Mouse (Mus musculus) megakaryocyte, embryonic 14.5 days (primary cell): ENCODE results near the gene Cd79b. TPM values are rescaled to one million over a fixed set of nuclear protein-coding genes. Genes with fewer than 3 reads are reported as not detected.
A peak's percentile ranks its signal among the peaks of the same experiment; 100 is the strongest.

Source experiments
- H3K27me3 ChIP-seq: replicated peaks from 2 replicates; pipeline ENCODE3; 2012; ENCODE audit warnings: inconsistent platforms
- H3K36me3 ChIP-seq: replicated peaks from 2 replicates; pipeline ENCODE3; 2012; ENCODE audit warnings: low read length, inconsistent platforms, mixed read lengths
- H3K4me1 ChIP-seq: 2 replicates; pipeline ENCODE4 v1.6.1; 2012; ENCODE audit warnings: inconsistent platforms
- H3K4me3 ChIP-seq: replicated peaks from 2 replicates; pipeline ENCODE3; 2012; ENCODE audit warnings: moderate library complexity, mild to moderate bottlenecking, inconsistent platforms
- H3K9me3 ChIP-seq: 2 replicates; pipeline ENCODE4 v1.6.1; 2012; ENCODE audit warnings: inconsistent platforms
- FLI1 ChIP-seq: IDR thresholded peaks from 2 replicates; pipeline ENCODE4 v1.6.1; 2012; ENCODE audit warnings: low read length, inconsistent platforms, mixed read lengths
- GATA1 ChIP-seq: IDR thresholded peaks from 3 replicates; pipeline ENCODE4 v1.6.1; 2012; ENCODE audit warnings: mixed read lengths, low read length, inconsistent platforms, borderline replicate concordance
- polyA plus RNA-seq: library from polyadenylated mRNA; stranded (reverse); fragments of >175 nt; gene quantifications from 2 replicates; pipeline ENCODE4 v1.2.3, GENCODE M21; 2012; ENCODE audit warnings: low replicate concordance; ENCODE audit not compliant: insufficient read depth

Cd79b gene
- polyA plus RNA-seq, result 1.1 TPM in 1 of 2 replicates, not detected in the other

DNA sequence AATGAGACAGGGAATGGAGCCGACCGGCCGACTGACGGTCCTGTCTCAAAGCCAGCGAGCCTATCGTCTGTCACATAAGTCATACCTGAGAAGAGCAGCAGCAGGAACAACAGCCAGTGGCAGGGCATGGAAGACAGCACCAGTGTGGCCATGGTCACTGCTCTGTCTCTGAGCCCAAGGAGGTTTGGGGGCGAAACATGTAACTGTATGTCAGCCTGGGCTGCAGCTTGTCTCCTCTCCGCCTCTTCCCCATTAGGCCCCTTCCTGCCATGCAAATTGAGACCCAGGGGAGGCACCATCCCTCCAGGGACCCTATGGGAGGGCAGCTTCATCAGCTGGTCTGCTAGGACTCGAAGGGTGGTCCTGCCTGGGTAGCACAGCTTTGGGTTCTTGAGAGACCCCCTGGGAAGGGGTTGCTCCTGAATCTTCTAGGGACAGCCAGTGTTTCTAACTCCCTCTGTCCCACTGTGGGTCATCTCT, at the start of gene Cd79b:
TSS of gene Cd79b (minus strand) at position 430 of the 480 bp plus-strand sequence.
- TF ChIP-seq GATA1 (no peak), FLI1 (no peak)
- H3K36me3 ChIP-seq, result no peaks in the 10 kb centered on the region
- peak within 1 kb of the TSS; percentile 86 for H3K4me3 ChIP-seq
- peaks cover 26% of the 10 kb centered on the region for H3K4me1 ChIP-seq
- H3K9me3 ChIP-seq, result no peaks in the 10 kb centered on the region
- H3K27me3 ChIP-seq, result peaks cover 71% of the 10 kb centered on the region

DNA sequence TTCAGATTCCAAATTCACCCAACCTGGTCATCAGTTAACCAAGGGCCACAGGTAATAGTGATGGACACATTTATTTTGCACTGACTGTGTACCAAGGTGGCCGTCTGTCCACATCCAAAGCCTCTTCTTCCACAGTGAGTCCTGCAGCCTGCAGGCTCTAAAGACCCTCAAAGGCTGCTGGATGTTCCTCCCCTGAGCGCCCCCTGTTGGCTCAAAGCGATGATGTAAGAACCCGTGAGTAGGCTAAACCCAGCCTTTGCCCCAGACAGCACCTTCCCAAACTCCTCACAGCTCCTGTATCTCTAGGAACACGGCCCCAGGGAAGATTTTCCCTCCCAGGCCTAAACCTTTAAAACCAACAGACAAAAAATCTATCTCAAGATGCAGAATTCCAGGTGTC, 44.8 kb upstream of the Cd79b start:
- no peaks in the 10 kb centered on the region for H3K36me3 ChIP-seq
- no peak overlapping the region for H3K4me3 ChIP-seq
- TF ChIP-seq FLI1, result no peak
- no peak for TF ChIP-seq GATA1
- peaks cover 79% of the 10 kb centered on the region for H3K27me3 ChIP-seq
- peaks cover 23% of the 10 kb centered on the region for H3K4me1 ChIP-seq
- H3K9me3 ChIP-seq, result no peaks in the 10 kb centered on the region

DNA sequence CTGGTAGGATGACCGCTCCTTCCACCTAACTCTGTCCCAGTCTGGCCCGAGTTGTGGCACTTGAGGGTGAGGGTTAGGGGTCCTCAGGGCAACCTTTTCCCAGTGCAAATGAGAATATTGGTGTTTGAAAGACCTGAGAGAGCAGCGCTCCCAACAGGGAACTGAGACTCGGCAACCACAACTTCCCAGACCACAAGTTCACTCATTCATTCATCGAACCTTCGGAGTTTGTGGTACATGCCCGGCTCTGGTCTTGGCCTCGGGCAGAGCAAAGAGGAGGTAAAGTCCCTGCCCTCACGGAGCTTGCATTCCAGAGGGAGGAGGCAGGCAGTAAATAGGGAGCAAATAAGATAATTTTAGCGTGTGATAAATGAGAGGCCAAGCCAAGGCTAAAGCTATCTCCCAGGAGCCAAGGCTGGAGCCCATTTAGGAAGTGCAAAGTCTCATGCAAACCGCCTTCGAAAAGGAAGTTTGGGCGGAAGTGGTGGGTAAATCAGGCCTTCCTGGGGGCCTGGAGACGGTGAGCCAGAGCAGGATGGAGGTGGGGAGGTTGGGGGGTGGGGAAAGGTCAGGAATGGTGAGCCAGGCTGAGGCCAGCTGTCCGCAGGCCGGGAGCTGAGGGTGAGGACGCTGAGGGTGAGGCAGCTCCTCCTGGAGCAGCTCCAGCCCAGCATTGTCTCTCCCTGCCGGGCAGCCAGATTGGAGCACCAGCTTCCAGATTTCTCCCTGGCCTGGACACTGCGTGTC, 41.0 kb upstream of the Cd79b start:
- Histone ChIP-seq H3K27me3 (peaks cover 78% of the 10 kb centered on the region), H3K36me3 (no peaks in the 10 kb centered on the region), H3K9me3 (no peaks in the 10 kb centered on the region), H3K4me3 (peak overlapping the region; percentile 38), H3K4me1 (peaks cover 39% of the 10 kb centered on the region)
- TF ChIP-seq FLI1, result no peak
- TF ChIP-seq GATA1, result no peak

DNA sequence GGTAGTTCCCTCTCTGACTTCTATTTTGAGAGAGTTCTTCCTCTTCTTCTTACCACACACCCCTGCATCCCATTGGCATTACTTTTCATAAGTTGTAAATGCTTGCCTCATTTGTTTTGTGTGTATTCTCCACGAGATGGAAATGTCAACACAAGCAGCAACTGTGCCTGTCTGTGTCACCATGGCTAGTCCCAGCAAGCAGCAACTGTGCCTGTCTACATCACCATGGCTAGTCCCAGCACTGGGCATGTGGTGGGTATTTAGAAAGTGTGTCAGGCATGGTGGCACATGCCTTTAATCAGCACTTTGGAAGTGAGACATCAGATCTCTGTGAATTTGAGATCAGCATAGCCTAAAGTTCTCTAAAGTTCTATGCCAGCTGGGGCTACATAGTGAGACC, 39.6 kb upstream of the Cd79b start:
- Histone ChIP-seq H3K4me3 (no peak overlapping the region), H3K27me3 (peaks cover 84% of the 10 kb centered on the region), H3K9me3 (no peaks in the 10 kb centered on the region), H3K36me3 (no peaks in the 10 kb centered on the region), H3K4me1 (peaks cover 37% of the 10 kb centered on the region)
- TF ChIP-seq GATA1 (no peak), FLI1 (no peak)

DNA sequence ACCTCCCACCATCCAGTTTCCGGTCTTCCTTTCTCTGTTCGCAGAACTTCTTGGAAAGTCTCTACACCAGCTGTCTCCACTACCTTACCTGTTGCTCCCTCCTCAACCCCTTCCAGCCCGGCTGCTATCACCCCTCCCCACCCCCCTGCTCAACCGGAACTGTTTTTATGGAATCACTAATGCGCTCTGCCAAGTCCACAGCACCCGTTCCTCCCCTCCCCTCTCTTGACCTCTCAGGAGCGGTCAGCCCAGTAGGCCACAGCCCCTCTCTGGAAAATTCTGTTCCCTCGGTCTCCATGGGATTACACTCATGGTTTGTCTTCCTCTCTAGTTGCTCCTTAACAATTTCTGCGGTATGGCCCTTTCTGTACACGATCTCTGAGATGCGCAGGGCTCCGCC, 38.6 kb upstream of the Cd79b start, which contains the start of gene Scn4a:
TSS of gene Scn4a (minus strand) at position 101 of the 400 bp plus-strand sequence.
- peaks cover 84% of the 10 kb centered on the region for H3K27me3 ChIP-seq
- H3K4me1 ChIP-seq, result peaks cover 31% of the 10 kb centered on the region
- no peaks in the 10 kb centered on the region for H3K36me3 ChIP-seq
- no peak for TF ChIP-seq GATA1
- TF ChIP-seq FLI1, result no peak
- H3K4me3 ChIP-seq, result no peak within 1 kb of the TSS
- H3K9me3 ChIP-seq, result no peaks in the 10 kb centered on the region

DNA sequence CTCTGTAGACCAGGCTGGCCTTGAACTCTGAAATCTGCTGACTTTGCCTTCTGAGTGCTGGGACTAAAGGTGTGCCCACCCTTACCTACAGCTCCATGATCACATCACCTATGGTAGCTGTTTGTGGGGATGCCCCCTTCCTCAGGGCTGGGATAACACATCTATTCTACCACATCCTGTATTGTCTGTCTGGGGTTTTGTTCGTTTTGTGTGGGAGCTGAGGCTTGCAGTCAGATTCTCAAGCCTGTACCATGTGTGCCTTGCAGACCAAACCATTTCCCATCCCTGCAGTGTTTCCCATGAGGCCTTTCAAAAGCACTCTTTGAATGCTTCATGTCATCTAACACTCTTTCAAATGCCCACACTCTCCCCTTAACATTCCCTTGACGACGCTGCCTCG, 37.4 kb upstream of the Cd79b start:
- Histone ChIP-seq H3K27me3 (peaks cover 85% of the 10 kb centered on the region), H3K4me1 (peaks cover 31% of the 10 kb centered on the region)

DNA sequence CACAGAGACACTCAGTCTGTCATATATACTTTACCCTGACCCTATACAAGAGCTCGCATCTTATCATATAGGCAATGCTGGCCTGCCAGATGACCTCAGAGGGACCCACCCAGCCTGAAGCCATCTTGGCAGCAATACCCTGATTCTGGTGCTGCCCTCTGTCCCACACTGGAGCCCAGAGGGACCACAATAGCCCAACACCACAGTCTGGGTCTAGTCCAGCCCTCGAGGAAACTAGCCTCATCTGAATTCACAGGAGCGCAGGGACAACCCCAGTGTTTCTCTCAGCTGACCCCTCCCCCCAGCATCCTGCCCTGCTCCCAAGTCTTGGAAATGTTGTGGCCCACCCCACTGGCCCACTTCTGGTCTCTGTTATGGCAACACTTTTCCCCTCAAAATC, 36.7 kb upstream of the Cd79b start:
- no peaks in the 10 kb centered on the region for H3K36me3 ChIP-seq
- TF ChIP-seq FLI1 (no peak), GATA1 (no peak)
- H3K27me3 ChIP-seq, result peaks cover 88% of the 10 kb centered on the region
- H3K4me3 ChIP-seq, result no peak overlapping the region
- H3K9me3 ChIP-seq, result no peaks in the 10 kb centered on the region
- peaks cover 31% of the 10 kb centered on the region for H3K4me1 ChIP-seq

More for the DNA sequence above, 37.4 kb upstream of the Cd79b start:
- Histone ChIP-seq H3K4me3 (no peak overlapping the region), H3K9me3 (no peaks in the 10 kb centered on the region), H3K36me3 (no peaks in the 10 kb centered on the region)
- TF ChIP-seq FLI1 (no peak), GATA1 (no peak)

DNA sequence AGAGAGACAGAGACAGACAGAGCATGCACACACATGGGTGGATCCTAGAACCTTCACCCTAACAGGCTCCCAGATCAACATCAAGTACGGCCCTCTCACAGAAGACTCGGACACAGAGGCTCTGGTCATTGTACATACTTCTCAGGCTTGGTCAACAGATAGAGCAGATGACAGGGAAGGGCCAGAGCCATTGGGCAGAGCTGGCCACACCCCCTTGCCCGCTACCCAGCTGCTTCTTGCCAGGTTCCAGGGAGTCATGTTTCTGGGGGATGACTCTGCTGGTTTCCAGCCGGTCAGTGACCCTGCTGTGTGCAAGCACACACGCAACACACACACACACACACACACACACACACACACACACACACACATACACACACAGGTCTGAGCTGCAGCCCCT, 36.3 kb upstream of the Cd79b start:
- Histone ChIP-seq H3K4me1 (peaks cover 30% of the 10 kb centered on the region), H3K27me3 (peaks cover 86% of the 10 kb centered on the region), H3K36me3 (no peaks in the 10 kb centered on the region), H3K4me3 (no peak overlapping the region), H3K9me3 (no peaks in the 10 kb centered on the region)
- TF ChIP-seq FLI1, result no peak
- TF ChIP-seq GATA1, result no peak

DNA sequence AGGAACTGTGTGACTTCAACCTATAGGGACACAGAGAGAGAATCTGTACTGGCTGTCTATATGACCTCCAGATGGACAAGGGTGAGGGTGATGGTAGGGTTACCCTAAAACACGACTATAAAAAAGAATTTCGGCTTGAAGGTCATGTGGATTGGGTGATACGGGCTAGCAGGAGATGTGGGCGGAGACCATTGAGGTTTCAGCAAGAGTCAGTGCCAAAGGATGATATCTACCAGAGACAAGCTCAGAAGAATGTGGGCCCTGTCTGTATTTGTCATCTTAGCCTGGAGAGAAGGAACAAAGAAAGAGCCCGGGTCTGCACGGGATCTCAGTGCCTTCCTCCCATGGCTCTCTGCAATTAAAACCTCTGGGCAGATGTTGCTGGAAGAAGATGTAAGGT, 35.2 kb upstream of the Cd79b start:
- no peak for TF ChIP-seq FLI1
- TF ChIP-seq GATA1, result no peak
- Histone ChIP-seq H3K27me3 (peaks cover 86% of the 10 kb centered on the region), H3K4me3 (no peak overlapping the region), H3K9me3 (no peaks in the 10 kb centered on the region), H3K36me3 (no peaks in the 10 kb centered on the region), H3K4me1 (peaks cover 19% of the 10 kb centered on the region; the same call in 1 of the 2 replicates)

DNA sequence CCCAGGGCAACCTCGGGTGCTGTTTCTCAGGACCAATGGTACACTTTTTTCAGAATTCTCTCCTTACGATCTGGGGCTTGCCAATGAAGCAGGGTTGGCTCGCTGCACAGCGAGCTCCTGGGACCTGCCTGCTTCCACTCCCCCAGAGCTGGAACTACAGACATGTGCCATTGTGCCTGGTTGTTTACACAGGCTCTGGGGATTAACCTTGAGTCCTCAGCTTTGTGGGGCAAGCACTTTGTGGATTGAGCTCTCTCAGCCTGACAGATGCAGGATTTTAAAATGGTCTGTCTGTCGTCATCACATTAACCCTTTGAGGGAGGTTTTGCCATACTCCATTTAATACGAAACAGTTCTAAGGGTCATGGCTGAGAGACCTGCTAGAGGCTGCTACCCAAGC, 30.3 kb upstream of the Cd79b start:
- Histone ChIP-seq H3K4me1 (peaks cover 6% of the 10 kb centered on the region), H3K36me3 (no peaks in the 10 kb centered on the region), H3K9me3 (no peaks in the 10 kb centered on the region), H3K4me3 (no peak overlapping the region), H3K27me3 (peaks cover 77% of the 10 kb centered on the region)
- TF ChIP-seq FLI1 (no peak), GATA1 (no peak)
